Mouse (Mus musculus) gastrocnemius, adult 2 months (tissue): Measurements from ENCODE around the gene Pcdh10. TPM values are rescaled to one million over a fixed set of nuclear protein-coding genes. Genes with fewer than 3 reads are reported as not detected.

Experiments
- DNase-seq: peaks from one replicate; pipeline ENCODE4 v3.0.0; 2022
- H3K27ac ChIP-seq: fragments of 200-600 bp; 2 replicates; pipeline ENCODE4 v1.8.1; 2022; ENCODE audit warnings: mild to moderate bottlenecking
- H3K4me3 ChIP-seq: fragments of 200-600 bp; 2 replicates; pipeline ENCODE4 v1.8.1; 2022; ENCODE audit warnings: mild to moderate bottlenecking, moderate library complexity
- CTCF ChIP-seq: fragments of 200-600 bp; IDR thresholded peaks from 2 replicates; pipeline ENCODE4 v1.8.1; 2022; ENCODE audit warnings: antibody characterized with exemption, mild to moderate bottlenecking, moderate library complexity
- intact Hi-C: fragments of 180-260 bp; cut with DNase I; formaldehyde crosslinking; loops from one replicate; pipeline ENCODE4 v1.15.1; 2025
- total RNA-seq, 2 experiments: library from RNA; stranded (reverse); gene quantifications; 2 replicates each; pipeline ENCODE4 v1.2.3; 2021

Gene Pcdh10
- total RNA-seq, 2 experiments from 2014 or later, result 0.05 to 0.06 TPM

GRCm38 (mm10) chr3:45383831-45384230 is 5.6 kb downstream of the Pcdh10 start:
- intact Hi-C loops, result no loop called here
- TF ChIP-seq CTCF, result no peak
- no peak for DNase-seq
- H3K4me3 ChIP-seq, result no peak overlapping the region
- H3K27ac ChIP-seq, result no peak overlapping the region

- intact Hi-C loops, result no loop called here
- H3K27ac ChIP-seq, result no peak overlapping the region
- H3K4me3 ChIP-seq, result no peak overlapping the region
- TF ChIP-seq CTCF, result no peak
- no peak for DNase-seq
Measured at GRCm38 (mm10) chr3:45385028-45385427, 6.8 kb downstream of the Pcdh10 start.

DNA sequence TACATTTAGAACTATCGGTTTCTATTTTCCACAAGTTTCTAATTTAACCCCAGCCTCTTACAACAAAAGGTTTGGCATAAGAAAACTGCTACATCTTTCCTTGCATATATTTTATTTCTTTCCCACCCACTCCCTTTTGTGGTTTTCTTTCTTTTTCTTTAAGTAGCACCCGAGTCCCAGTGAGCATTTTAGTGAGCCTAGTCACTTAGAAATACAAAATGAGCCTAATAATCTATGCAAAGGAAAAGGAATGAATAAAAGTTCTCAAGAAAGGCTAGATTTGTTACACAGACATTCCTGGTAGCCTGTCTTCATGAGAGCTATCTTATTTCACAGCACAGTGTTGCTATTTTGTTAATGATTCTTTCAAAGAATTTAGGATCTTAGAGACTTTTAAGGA is 7.3 kb downstream of the Pcdh10 start:
- TF ChIP-seq CTCF, result no peak
- Histone ChIP-seq H3K27ac (no peak overlapping the region), H3K4me3 (no peak overlapping the region)
- intact Hi-C loops, result no loop called here
- no peak for DNase-seq

- DNase-seq, result no peak
- no peak for TF ChIP-seq CTCF
- H3K4me3 ChIP-seq, result no peak overlapping the region
- intact Hi-C loops, result no loop called here
- no peak overlapping the region for H3K27ac ChIP-seq
Measured at GRCm38 (mm10) chr3:45386512-45386911, 8.3 kb downstream of the Pcdh10 start.

DNA sequence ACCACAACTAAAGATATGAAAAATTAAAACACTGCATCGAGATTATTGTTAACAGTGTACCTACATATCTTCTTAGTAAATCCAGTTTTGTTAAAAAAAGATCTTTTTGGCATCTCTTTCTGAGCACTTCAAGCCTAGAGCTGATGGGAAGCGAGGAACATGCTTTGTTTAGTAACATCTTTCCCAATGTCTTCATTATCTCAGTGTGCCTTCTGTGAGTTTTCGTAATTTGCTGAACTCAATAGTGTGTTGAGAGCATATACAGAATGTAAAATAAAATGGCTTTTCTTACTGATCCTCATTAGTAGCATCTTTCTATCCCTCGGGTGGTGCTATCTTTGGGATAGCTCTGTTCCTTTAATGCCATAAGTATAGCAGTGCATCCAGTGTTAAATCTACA is 18.9 kb downstream of the Pcdh10 start:
- no peak for DNase-seq
- Histone ChIP-seq H3K27ac (no peak overlapping the region), H3K4me3 (no peak overlapping the region)
- TF ChIP-seq CTCF, result no peak
- intact Hi-C loops, result no loop called here

DNA sequence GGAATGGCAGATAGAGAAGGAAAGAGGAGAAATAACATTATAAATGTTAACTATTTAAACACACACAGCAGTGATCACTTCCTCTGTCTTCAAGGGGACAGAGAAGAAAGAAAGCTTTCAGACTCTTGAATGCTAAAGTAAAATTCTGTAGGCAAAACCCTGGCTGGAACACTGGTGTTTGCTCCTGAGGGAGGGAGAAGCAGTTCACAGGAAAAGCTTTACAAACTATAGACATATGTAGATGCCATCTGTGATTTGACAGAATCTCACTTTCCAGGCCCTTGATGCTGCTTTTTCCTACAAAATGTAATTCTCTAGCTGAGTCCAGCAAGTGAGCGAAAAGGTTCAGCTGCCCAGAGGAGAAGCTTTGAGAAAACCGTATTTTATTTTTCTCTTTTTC is 25.0 kb downstream of the Pcdh10 start:
- TF ChIP-seq CTCF, result no peak
- Histone ChIP-seq H3K4me3 (no peak overlapping the region), H3K27ac (no peak overlapping the region)
- intact Hi-C loops, result no loop called here
- DNase-seq, result no peak

DNA sequence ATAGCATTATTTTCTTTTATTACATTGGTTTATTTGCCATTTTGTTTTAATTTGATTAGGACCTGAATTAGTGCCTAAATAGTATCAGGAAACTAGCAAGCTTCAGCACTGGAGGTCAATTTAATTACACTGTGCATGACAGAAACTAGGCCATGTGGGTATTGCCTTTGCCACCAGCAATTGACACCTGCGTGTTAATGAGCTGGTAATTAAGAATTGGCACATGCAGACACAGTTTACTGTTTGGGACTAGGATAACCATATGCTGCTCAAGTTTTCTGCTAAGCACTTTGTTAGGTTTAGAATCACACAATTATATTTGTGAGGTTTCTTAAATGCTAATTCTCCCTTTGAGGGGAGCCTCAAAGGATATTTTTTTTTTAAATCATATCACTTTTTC is 53.5 kb downstream of the Pcdh10 start:
- no peak overlapping the region for H3K27ac ChIP-seq
- intact Hi-C loops, result no loop called here

GRCm38 (mm10) chr3:45432172-45432765 is 54.1 kb downstream of the Pcdh10 start:
- intact Hi-C loops, result no loop called here

More for the DNA sequence above, 53.5 kb downstream of the Pcdh10 start:
- H3K4me3 ChIP-seq, result no peak overlapping the region
- DNase-seq, result no peak
- TF ChIP-seq CTCF, result no peak

More at GRCm38 (mm10) chr3:45432172-45432765, 54.1 kb downstream of the Pcdh10 start:
- H3K4me3 ChIP-seq, result no peak overlapping the region
- DNase-seq, result no peak
- TF ChIP-seq CTCF, result no peak
- H3K27ac ChIP-seq, result no peak overlapping the region
